ENCODE assay signal across 1 mouse cellular context in genomic region chr7:80901541-80902274, GRCm38 (mm10).
TF ChIP-seq lines count a peak whose summit lies in the region.

No protein-coding gene starts in this region.

TF ChIP-seq in MEL, 35 proteins besides CTCF, POLR2A, EP300 and RAD21 (continued from another document):
- TF ChIP-seq TCF12 (IDR thresholded peaks at IDR 0.05; ENCODE audit: low read depth, low read length) (no peak), KAT2A (conservative IDR thresholded peaks at IDR 0.05; ENCODE audit: low read depth, low read length) (no peak), TAL1 (IDR thresholded peaks at IDR 0.05; ENCODE audit: low read length) (no peak), ETS1 (IDR thresholded peaks at IDR 0.05; ENCODE audit: low read depth, low read length) (no peak), POLR2AphosphoS5 (IDR thresholded peaks at IDR 0.05; ENCODE audit: borderline replicate concordance, low read depth, low read length) (no peak), CHD1 (IDR thresholded peaks at IDR 0.05; ENCODE audit: low read depth, low read length) (no peak), MAFK (IDR thresholded peaks at IDR 0.05; ENCODE audit: borderline replicate concordance, low read depth, low read length) (no peak)
